Mouse (Mus musculus) kidney, embryonic 16.5 days (tissue): Measurements from ENCODE around the gene Bdkrb1. TPM values are rescaled to one million over a fixed set of nuclear protein-coding genes. Genes with fewer than 3 reads are reported as not detected.

ENCODE experiments used
- ATAC-seq: fragments of 200-750 bp; cut with Nextera tagmentation; 2 replicates; pipeline ENCODE4 v1.8.0; 2017; ENCODE audit warnings: moderate TSS enrichment; ENCODE audit not compliant: low FRiP score, low TSS enrichment
- H3K27ac ChIP-seq: fragments of 300-500 bp; sonication (generic); 2 replicates; pipeline ENCODE4 v1.5.1; 2014; ENCODE audit warnings: low read length
- H3K27me3 ChIP-seq: fragments of 300-500 bp; sonication (generic); 2 replicates; pipeline ENCODE4 v1.6.1; 2014; ENCODE audit warnings: low read length, control low read depth, mixed read lengths; ENCODE audit not compliant: insufficient read depth
- H3K36me3 ChIP-seq: fragments of 300-500 bp; sonication (generic); 2 replicates; pipeline ENCODE4 v1.6.1; 2014; ENCODE audit warnings: low read length, control low read depth, mixed read lengths; ENCODE audit not compliant: insufficient read depth
- H3K4me1 ChIP-seq: fragments of 300-500 bp; sonication (generic); 2 replicates; pipeline ENCODE4 v1.6.1; 2014; ENCODE audit warnings: low read length, control low read depth, mixed read lengths; ENCODE audit not compliant: insufficient read depth
- H3K4me2 ChIP-seq: fragments of 300-500 bp; sonication (generic); replicated peaks from 2 replicates; pipeline ENCODE4 v1.6.1; 2014; ENCODE audit warnings: low read depth, low read length
- H3K4me3 ChIP-seq: fragments of 300-500 bp; sonication (generic); 2 replicates; pipeline ENCODE4 v1.5.1; 2014; ENCODE audit warnings: mild to moderate bottlenecking, low read length
- H3K9ac ChIP-seq: fragments of 300-500 bp; sonication (generic); replicated peaks from 2 replicates; pipeline ENCODE4 v1.6.1; 2014; ENCODE audit warnings: low read length
- H3K9me3 ChIP-seq: fragments of 300-500 bp; sonication (generic); 2 replicates; pipeline ENCODE4 v1.6.1; 2016; ENCODE audit warnings: low read length, control low read depth
- WGBS: fragments of 180-500 bp; shearing (Covaris S2); extraction: QIAGEN DNeasy Blood & Tissue Kit; methylation state at CpG from one replicate; pipeline ENCODE4 v1.1.7; 2014; 5-methylcytosine and 5-hydroxymethylcytosine counted together
- polyA plus RNA-seq: library from polyadenylated mRNA; unstranded; fragments of >200 nt; fragmentation: Nextera tagmentation; extraction: Ambion mirVana; gene quantifications from 2 replicates; pipeline ENCODE4 v1.2.1, GENCODE M21; 2015

Gene Bdkrb1
- not detected in 2 replicates for polyA plus RNA-seq

DNA sequence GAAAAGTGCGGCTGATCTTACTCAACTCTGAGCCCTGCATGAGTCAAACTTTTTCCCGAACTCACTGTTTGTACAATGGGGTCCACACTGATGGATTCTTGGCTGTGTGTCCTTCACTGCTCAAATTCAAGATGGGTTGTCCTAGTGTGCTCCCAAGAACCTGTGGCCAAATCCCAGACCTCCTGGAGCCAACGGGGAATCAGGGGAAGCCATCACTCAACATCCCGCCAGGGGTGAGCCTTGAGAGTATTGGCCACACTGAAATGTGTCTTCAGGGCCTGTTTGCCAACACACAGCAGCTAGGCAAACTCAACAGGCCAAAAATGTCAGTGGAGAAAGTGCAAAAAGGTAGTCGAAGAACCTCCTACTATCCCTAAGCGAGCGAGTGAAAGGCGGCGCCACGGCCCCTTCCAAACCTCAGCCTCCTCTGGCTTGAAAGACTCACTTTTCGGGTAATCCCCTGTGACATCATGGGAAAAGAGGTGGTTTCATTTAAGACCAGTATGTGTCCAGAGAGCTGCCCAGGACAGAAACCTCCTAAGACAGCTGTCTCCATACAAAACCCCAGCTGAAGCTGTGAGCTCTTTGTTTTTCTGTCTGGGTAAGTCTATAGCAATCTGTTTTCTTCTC is at the start of gene Bdkrb1:
Bdkrb1 (plus strand) TSS at position 505 of the 630 bp plus-strand sequence.
- Histone ChIP-seq H3K9me3 (no peaks in the 10 kb centered on the region), H3K4me2 (no peak within 1 kb of the TSS), H3K27me3 (no peaks in the 10 kb centered on the region), H3K36me3 (no peaks in the 10 kb centered on the region), H3K4me3 (no peak within 1 kb of the TSS), H3K4me1 (no peaks in the 10 kb centered on the region), H3K9ac (no peak within 1 kb of the TSS), H3K27ac (no peak within 1 kb of the TSS)
- 89% methylated on average over 11 of the region's 11 CpGs for WGBS
- ATAC-seq, result no peak

- no peak overlapping the region for H3K4me2 ChIP-seq
- ATAC-seq, result no peak
- no peaks in the 10 kb centered on the region for H3K27me3 ChIP-seq
- no peak overlapping the region for H3K4me3 ChIP-seq
- 69% methylated on average over 8 of the region's 8 CpGs for WGBS
- no peaks in the 10 kb centered on the region for H3K36me3 ChIP-seq
- no peak overlapping the region for H3K27ac ChIP-seq
- H3K9ac ChIP-seq, result no peak overlapping the region
- H3K9me3 ChIP-seq, result no peaks in the 10 kb centered on the region
- H3K4me1 ChIP-seq, result peaks cover 15% of the 10 kb centered on the region
These were observed 48.6 kb upstream of the Bdkrb1 start for GRCm38 (mm10) chr12:105554151-105554772.

DNA sequence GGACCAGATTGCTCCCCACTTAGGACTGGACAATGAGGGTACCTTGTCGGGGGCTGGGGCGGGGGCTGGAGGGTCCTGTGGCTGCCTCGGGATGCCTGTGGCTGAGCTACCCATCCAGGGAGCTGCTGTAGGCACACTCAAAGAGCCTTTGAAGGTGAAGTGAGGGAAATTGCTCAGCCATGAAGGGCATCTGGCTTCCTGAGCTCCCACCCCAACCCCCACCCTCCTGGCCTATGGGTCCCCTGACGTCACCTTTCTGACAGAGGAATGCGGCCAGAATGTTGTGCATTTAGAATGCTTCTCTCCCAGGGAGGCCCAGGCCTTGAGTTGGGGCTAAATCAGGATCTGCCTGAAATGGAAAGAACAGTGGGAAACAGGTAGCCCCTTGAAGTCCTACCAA is 47.7 kb upstream of the Bdkrb1 start:
- ATAC-seq, result peak; percentile 70
- Histone ChIP-seq H3K9ac (no peak overlapping the region), H3K27me3 (no peaks in the 10 kb centered on the region), H3K27ac (peak overlapping the region; percentile 36; the same call in 1 of the 2 replicates), H3K4me1 (peaks cover 15% of the 10 kb centered on the region), H3K4me2 (no peak overlapping the region), H3K36me3 (no peaks in the 10 kb centered on the region), H3K4me3 (no peak overlapping the region), H3K9me3 (no peaks in the 10 kb centered on the region)
- 49% methylated on average over 5 of the region's 5 CpGs for WGBS

- WGBS, result 64% methylated on average over 7 of the region's 7 CpGs
- no peak for ATAC-seq
- Histone ChIP-seq H3K4me3 (no peak overlapping the region), H3K4me2 (no peak overlapping the region), H3K4me1 (peaks cover 15% of the 10 kb centered on the region), H3K27me3 (peaks cover 12% of the 10 kb centered on the region), H3K9me3 (no peaks in the 10 kb centered on the region), H3K36me3 (no peaks in the 10 kb centered on the region), H3K27ac (no peak overlapping the region), H3K9ac (no peak overlapping the region)
These were observed 45.5 kb upstream of the Bdkrb1 start for GRCm38 (mm10) chr12:105557250-105557925.

DNA sequence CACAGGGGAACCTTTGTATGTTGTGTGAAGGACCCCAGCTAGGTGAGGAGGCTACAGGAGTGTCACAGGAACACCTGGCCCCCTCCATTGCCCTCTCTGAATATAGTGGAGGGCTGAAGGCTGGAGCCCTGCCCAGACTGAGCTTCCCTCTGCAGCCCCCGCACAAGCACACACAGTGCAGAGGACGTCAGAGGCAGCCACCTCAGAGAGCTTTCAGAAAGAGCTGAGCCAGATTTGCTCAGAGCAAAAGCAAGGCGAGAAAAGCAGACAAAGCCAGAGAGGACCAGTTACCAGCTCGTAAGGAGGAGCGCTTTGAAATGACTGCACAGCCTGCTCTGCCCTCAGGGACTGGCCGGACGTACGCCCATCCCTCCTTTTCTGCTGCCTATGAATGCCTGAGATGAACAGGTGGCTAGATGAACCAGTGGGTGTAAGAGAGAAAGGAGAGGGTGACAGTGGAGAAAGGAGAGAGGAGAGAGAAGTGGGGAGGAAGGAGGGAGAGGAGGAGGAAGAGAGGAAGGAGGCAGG is 41.8 kb upstream of the Bdkrb1 start:
- H3K4me2 ChIP-seq, result no peak overlapping the region
- peaks cover 9% of the 10 kb centered on the region for H3K4me1 ChIP-seq
- peaks cover 32% of the 10 kb centered on the region for H3K27me3 ChIP-seq
- no peaks in the 10 kb centered on the region for H3K9me3 ChIP-seq
- 0 out of 2 replicates have a peak overlapping the region, but pooled peaks have one; percentile 21 for H3K27ac ChIP-seq
- ATAC-seq, result 0 out of 2 replicates have a peak, but pooled peaks have one; percentile 22
- H3K9ac ChIP-seq, result no peak overlapping the region
- no peaks in the 10 kb centered on the region for H3K36me3 ChIP-seq
- no peak overlapping the region for H3K4me3 ChIP-seq
- 47% methylated on average over 8 of the region's 8 CpGs for WGBS

GRCm38 (mm10) chr12:105562056-105562820 is 40.6 kb upstream of the Bdkrb1 start:
- Histone ChIP-seq H3K4me2 (peak overlapping the region; percentile 59), H3K4me1 (peaks cover 9% of the 10 kb centered on the region), H3K27ac (no peak overlapping the region), H3K9me3 (peaks cover 9% of the 10 kb centered on the region; the same call in 1 of the 2 replicates), H3K36me3 (no peaks in the 10 kb centered on the region), H3K27me3 (peaks cover 32% of the 10 kb centered on the region), H3K9ac (peak overlapping the region; percentile 43), H3K4me3 (peak overlapping the region; percentile 34)
- WGBS, result 33% methylated on average over 8 of the region's 8 CpGs
- no peak for ATAC-seq

DNA sequence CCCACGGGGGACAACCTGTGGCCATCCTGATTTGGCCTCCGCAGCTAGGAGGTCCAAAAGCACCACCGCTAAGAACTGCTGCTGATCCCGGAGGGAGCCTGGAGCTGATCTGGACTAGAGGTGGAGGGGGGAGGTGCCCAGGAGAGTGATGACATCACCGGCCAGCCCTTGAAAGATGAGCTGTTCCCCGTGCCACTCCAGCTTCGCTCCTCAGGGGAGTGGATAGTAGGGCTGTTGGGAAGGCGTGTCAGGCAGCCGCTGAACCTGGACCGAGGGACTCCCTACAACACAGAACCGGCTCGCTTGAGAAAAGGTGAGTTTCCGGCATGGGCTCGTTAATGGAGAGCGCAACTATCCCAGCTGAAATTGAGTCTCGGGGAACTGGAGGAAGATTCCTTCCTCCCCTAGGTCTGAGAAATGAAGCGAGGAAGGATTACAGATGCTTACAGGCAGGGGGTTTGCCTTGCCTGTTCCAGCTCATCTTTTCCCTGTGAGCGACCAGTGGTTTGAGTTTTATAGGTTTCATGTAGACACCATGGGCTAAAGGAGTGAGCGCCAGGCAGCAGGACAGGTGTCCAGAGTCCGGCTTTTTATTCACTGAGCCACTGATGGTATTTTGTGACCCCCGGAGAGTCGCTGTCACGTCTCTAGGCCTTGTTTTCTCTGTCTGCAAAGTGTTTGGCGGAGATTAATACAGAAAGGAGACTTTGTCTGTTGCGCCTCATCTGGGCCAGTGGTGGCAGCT is 39.8 kb upstream of the Bdkrb1 start, which contains the start of gene Bdkrb2:
Bdkrb2 (plus strand) TSS at position 291 of the 745 bp plus-strand sequence.
- H3K27ac ChIP-seq, result no peak within 1 kb of the TSS
- ATAC-seq, result peak; percentile 92
- no peaks in the 10 kb centered on the region for H3K36me3 ChIP-seq
- peak within 1 kb of the TSS; percentile 34 for H3K4me3 ChIP-seq
- H3K4me2 ChIP-seq, result peak within 1 kb of the TSS; percentile 59
- peak within 1 kb of the TSS; percentile 43 for H3K9ac ChIP-seq
- peaks cover 32% of the 10 kb centered on the region for H3K27me3 ChIP-seq
- peaks cover 10% of the 10 kb centered on the region; the same call in 1 of the 2 replicates for H3K9me3 ChIP-seq
- peaks cover 9% of the 10 kb centered on the region for H3K4me1 ChIP-seq
- WGBS, result 4% methylated on average over 25 of the region's 25 CpGs

GRCm38 (mm10) chr12:105563726-105564275 is 39.1 kb upstream of the Bdkrb1 start:
- H3K36me3 ChIP-seq, result no peaks in the 10 kb centered on the region
- H3K4me2 ChIP-seq, result peak overlapping the region; percentile 59
- H3K4me3 ChIP-seq, result peak overlapping the region; percentile 34
- no peak overlapping the region for H3K9ac ChIP-seq
- ATAC-seq, result no peak
- no peak overlapping the region for H3K27ac ChIP-seq
- 8% methylated on average over 25 of the region's 25 CpGs for WGBS
- H3K9me3 ChIP-seq, result peaks cover 10% of the 10 kb centered on the region; the same call in 1 of the 2 replicates
- H3K4me1 ChIP-seq, result peaks cover 9% of the 10 kb centered on the region
- H3K27me3 ChIP-seq, result peaks cover 32% of the 10 kb centered on the region
